Mouse (Mus musculus) MEL (cell line): Measurements from ENCODE around the gene Vps29. TPM values are rescaled to one million over a fixed set of nuclear protein-coding genes. Genes with fewer than 3 reads are reported as not detected.

ENCODE experiments used
- DNase-seq: peaks from one replicate; pipeline ENCODE4 v3.0.0; 2011; ENCODE audit warnings: low read depth, low spot score
- H3K27ac ChIP-seq: 2 replicates; pipeline ENCODE4 v1.5.1; 2012; ENCODE audit warnings: low read depth, mild to moderate bottlenecking, control low read depth, low read length, moderate library complexity; ENCODE audit not compliant: control insufficient read depth
- H3K27me3 ChIP-seq, 2 experiments: fragments of 150-350 bp in 1 of 2; sonication (generic) in 1 of 2; 2 replicates each; pipeline ENCODE4 v1.6.1; 2012; ENCODE audit warnings: low read length in 2 of 2, mild to moderate bottlenecking in 2 of 2, improper control_type of control experiment in 1 of 2, moderate library complexity in 1 of 2; ENCODE audit not compliant: insufficient read depth in 2 of 2, control insufficient read depth in 1 of 2
- H3K36me3 ChIP-seq, 2 experiments: 2 replicates each; pipeline ENCODE4 v1.6.1; 2012 to 2014; ENCODE audit warnings: low read length in 2 of 2, improper control_type of control experiment in 1 of 2, inconsistent platforms in 1 of 2, mild to moderate bottlenecking in 1 of 2; ENCODE audit not compliant: insufficient read depth in 2 of 2, control insufficient read depth in 1 of 2
- H3K4me1 ChIP-seq, 2 experiments: fragments of 150-350 bp in 1 of 2; sonication (generic) in 1 of 2; 2 replicates each; pipeline ENCODE4 v1.6.1; 2012; ENCODE audit warnings: low read length in 2 of 2, improper control_type of control experiment in 1 of 2, mild to moderate bottlenecking in 1 of 2; ENCODE audit not compliant: insufficient read depth in 2 of 2, control insufficient read depth in 1 of 2
- H3K4me3 ChIP-seq, 2 experiments: fragments of 150-350 bp in 1 of 2; sonication (generic) in 1 of 2; 2 replicates each; pipeline ENCODE4 v1.5.1; 2012; ENCODE audit warnings: low read depth in 2 of 2, low read length in 2 of 2, mild to moderate bottlenecking in 2 of 2, moderate library complexity in 2 of 2, control low read depth in 1 of 2, improper control_type of control experiment in 1 of 2; ENCODE audit not compliant: control insufficient read depth in 1 of 2, insufficient read depth in 1 of 2
- H3K79me2 ChIP-seq: 2 replicates; pipeline ENCODE4 v1.6.1; 2012; ENCODE audit warnings: mild to moderate bottlenecking, low read length, moderate library complexity; ENCODE audit not compliant: control insufficient read depth, poor library complexity, insufficient read depth
- H3K9ac ChIP-seq: 2 replicates; pipeline ENCODE4 v1.6.1; 2012; ENCODE audit warnings: low read depth, mild to moderate bottlenecking, control low read depth, low read length, moderate library complexity; ENCODE audit not compliant: control insufficient read depth, poor library complexity, severe bottlenecking
- H3K9me3 ChIP-seq: fragments of 150-350 bp; sonication (generic); replicated peaks from 2 replicates; pipeline ENCODE4 v1.6.1; 2012; ENCODE audit warnings: mild to moderate bottlenecking, low read length, improper control_type of control experiment, moderate library complexity; ENCODE audit not compliant: insufficient read depth
- CHD1 ChIP-seq: IDR thresholded peaks from 2 replicates; pipeline ENCODE4 v1.6.1; 2012; ENCODE audit warnings: low read depth, mild to moderate bottlenecking, inconsistent platforms, low read length, improper control_type of control experiment
- CTCF ChIP-seq, 3 experiments: IDR thresholded peaks in 2 of 3; conservative IDR thresholded peaks in 1 of 3; 2 replicates each; pipeline ENCODE4 v1.5.1; 2011 to 2012; ENCODE audit warnings: low read length in 3 of 3, low read depth in 2 of 3, mild to moderate bottlenecking in 2 of 3, improper control_type of control experiment in 1 of 3, inconsistent platforms in 1 of 3, mixed read lengths in 1 of 3, moderate library complexity in 1 of 3; ENCODE audit not compliant: control insufficient read depth in 1 of 3, insufficient read depth in 1 of 3, poor library complexity in 1 of 3, severe bottlenecking in 1 of 3
- ELF1 ChIP-seq: IDR thresholded peaks from 2 replicates; pipeline ENCODE4 v1.6.1; 2014; ENCODE audit warnings: low read depth, mild to moderate bottlenecking, inconsistent platforms, low read length, improper control_type of control experiment, moderate library complexity
- MAX ChIP-seq: IDR thresholded peaks from 2 replicates; pipeline ENCODE4 v1.6.1; 2011; ENCODE audit warnings: low read length, improper control_type of control experiment
- MAZ ChIP-seq: IDR thresholded peaks from 2 replicates; pipeline ENCODE4 v1.6.1; 2012; ENCODE audit warnings: low read depth, mild to moderate bottlenecking, inconsistent platforms, low read length, improper control_type of control experiment
- MEF2A ChIP-seq: IDR thresholded peaks from 2 replicates; pipeline ENCODE4 v1.6.1; 2014; ENCODE audit warnings: low read depth, mild to moderate bottlenecking, inconsistent platforms, low read length, improper control_type of control experiment; ENCODE audit not compliant: poor library complexity, insufficient replicate concordance, severe bottlenecking; ENCODE audit errors: extremely low read depth
- MYB ChIP-seq: IDR thresholded peaks from 2 replicates; pipeline ENCODE4 v1.6.1; 2011; ENCODE audit warnings: mild to moderate bottlenecking, low read depth, low read length, improper control_type of control experiment
- MYC ChIP-seq: IDR thresholded peaks from 2 replicates; pipeline ENCODE4 v1.6.1; 2011; ENCODE audit warnings: low read depth, mild to moderate bottlenecking, low read length, improper control_type of control experiment, moderate library complexity
- POLR2A ChIP-seq, 2 experiments: IDR thresholded peaks; 2 replicates each; pipeline ENCODE4 v1.6.1; 2011 to 2012; ENCODE audit warnings: low read length in 2 of 2, mild to moderate bottlenecking in 2 of 2, control low read depth in 1 of 2, improper control_type of control experiment in 1 of 2, low read depth in 1 of 2, moderate library complexity in 1 of 2; ENCODE audit not compliant: control insufficient read depth in 1 of 2, insufficient read depth in 1 of 2, poor library complexity in 1 of 2
- POLR2AphosphoS2 ChIP-seq: IDR thresholded peaks from 2 replicates; pipeline ENCODE4 v1.6.1; 2011; ENCODE audit warnings: low read length, improper control_type of control experiment
- RAD21 ChIP-seq: IDR thresholded peaks from 2 replicates; pipeline ENCODE4 v1.6.1; 2011; ENCODE audit warnings: mild to moderate bottlenecking, low read depth, low read length, improper control_type of control experiment
- RCOR1 ChIP-seq: IDR thresholded peaks from 2 replicates; pipeline ENCODE4 v1.6.1; 2012; ENCODE audit warnings: low read depth, mild to moderate bottlenecking, inconsistent platforms, low read length, improper control_type of control experiment
- SIN3A ChIP-seq: IDR thresholded peaks from 2 replicates; pipeline ENCODE4 v1.6.1; 2012; ENCODE audit warnings: low read length, improper control_type of control experiment, inconsistent platforms
- SMC3 ChIP-seq: IDR thresholded peaks from 2 replicates; pipeline ENCODE4 v1.6.1; 2011; ENCODE audit warnings: low read depth, low read length, improper control_type of control experiment
- TBP ChIP-seq: IDR thresholded peaks from 2 replicates; pipeline ENCODE4 v1.8.0; 2011; ENCODE audit warnings: low read depth, low read length, improper control_type of control experiment
- USF1 ChIP-seq: IDR thresholded peaks from 2 replicates; pipeline ENCODE4 v1.6.1; 2014; ENCODE audit warnings: low read depth, mild to moderate bottlenecking, inconsistent platforms, low read length, improper control_type of control experiment, moderate library complexity
- USF2 ChIP-seq, 2 experiments: IDR thresholded peaks; 2 replicates each; pipeline ENCODE4 v1.6.1; 2011 to 2012; ENCODE audit warnings: improper control_type of control experiment in 2 of 2, low read length in 2 of 2, borderline replicate concordance in 1 of 2, inconsistent platforms in 1 of 2, low read depth in 1 of 2, mild to moderate bottlenecking in 1 of 2; ENCODE audit not compliant: insufficient read depth in 1 of 2
- ZC3H11A ChIP-seq: IDR thresholded peaks from 2 replicates; pipeline ENCODE4 v1.6.1; 2012; ENCODE audit warnings: low read depth, mild to moderate bottlenecking, inconsistent platforms, low read length, improper control_type of control experiment
- ZMIZ1 ChIP-seq: IDR thresholded peaks from 2 replicates; pipeline ENCODE4 v1.6.1; 2012; ENCODE audit warnings: low read depth, mild to moderate bottlenecking, inconsistent platforms, low read length, improper control_type of control experiment, moderate library complexity
- polyA plus RNA-seq, 2 experiments: library from polyadenylated mRNA; stranded (reverse) in 1 of 2; unstranded in 1 of 2; fragments of >175 nt in 1 of 2; fragments of >200 nt in 1 of 2; gene quantifications; 2 replicates each; pipeline versions ENCODE4 v1.2.1 to v1.2.4; 2012; ENCODE audit warnings: low replicate concordance in 2 of 2, low read depth in 1 of 2; ENCODE audit not compliant: insufficient read length in 2 of 2, insufficient read depth in 1 of 2, missing spikeins in 1 of 2
- total RNA-seq: library from RNA; depleted of rRNA; stranded (reverse); fragments of 300-350 nt; gene quantifications from 2 replicates; pipeline ENCODE4 v1.2.3, GENCODE M21; 2012

Gene Vps29
- total and polyA plus RNA-seq, 3 experiments = 92.1 to 424 (median 101) TPM

GRCm38 (mm10) chr5:122401303-122401640 lies 47.1 kb downstream of the Vps29 start:
- H3K4me3 ChIP-seq = no peak overlapping the region
- DNase-seq = peak; percentile 50
- H3K9me3 ChIP-seq = no peaks in the 10 kb centered on the region
- peaks cover 0 to 19% of the 10 kb centered on the region in 2 experiments; a peak in 2 of 4 replicates for H3K36me3 ChIP-seq
- TF ChIP-seq USF1 = no peak
- TF ChIP-seq POLR2A (IDR thresholded peaks at IDR 0.05; ENCODE audit: control insufficient read depth in 1 of 2, insufficient read depth in 1 of 2, low read depth in 1 of 2, low read length in 2 of 2, poor library complexity in 1 of 2) = 0 out of 4 replicates have a peak, but pooled peaks of 1 of the 2 experiments have one; percentile 23
- peak; percentile 82 to 94 (median 94) for TF ChIP-seq CTCF (IDR thresholded peaks at IDR 0.05 in 2 of 3, conservative IDR thresholded peaks at IDR 0.05 in 1 of 3; ENCODE audit: control insufficient read depth in 1 of 3, insufficient read depth in 1 of 3, low read depth in 2 of 3, low read length in 3 of 3, poor library complexity in 1 of 3, severe bottlenecking in 1 of 3)
- TF ChIP-seq SIN3A = 0 out of 2 replicates have a peak, but pooled peaks have one; percentile 18
- TF ChIP-seq SMC3 = peak; percentile 64
- no peak for TF ChIP-seq USF2 (IDR thresholded peaks at IDR 0.05; ENCODE audit: borderline replicate concordance in 1 of 2, insufficient read depth in 1 of 2, low read depth in 1 of 2, low read length in 2 of 2)
- TF ChIP-seq ZMIZ1 = no peak
- TF ChIP-seq ELF1 = no peak
- TF ChIP-seq POLR2AphosphoS2 = no peak
- TF ChIP-seq CHD1 = no peak
- TF ChIP-seq RAD21 = peak; percentile 63
- no peaks in the 10 kb centered on the region for H3K4me1 ChIP-seq
- H3K27ac ChIP-seq = no peak overlapping the region
- no peaks in the 10 kb centered on the region for H3K27me3 ChIP-seq
- no peak overlapping the region for H3K9ac ChIP-seq
- H3K79me2 ChIP-seq = peaks cover 11% of the 10 kb centered on the region

- Histone ChIP-seq H3K4me1 (no peaks in the 10 kb centered on the region), H3K9me3 (no peaks in the 10 kb centered on the region), H3K79me2 (peaks cover 7% of the 10 kb centered on the region), H3K4me3 (no peak overlapping the region), H3K27ac (no peak overlapping the region), H3K9ac (no peak overlapping the region), H3K27me3 (no peaks in the 10 kb centered on the region), H3K36me3 (peaks cover 0 to 20% of the 10 kb centered on the region in 2 experiments; a peak in 2 of 4 replicates)
- no peak for DNase-seq
- no peak for TF ChIP-seq MAZ
- TF ChIP-seq MEF2A = no peak
- TF ChIP-seq MYB = no peak
- TF ChIP-seq MYC = no peak
- TF ChIP-seq TBP = no peak
- no peak for TF ChIP-seq MAX
- TF ChIP-seq ZC3H11A = no peak
- no peak for TF ChIP-seq RCOR1
Measured at GRCm38 (mm10) chr5:122402160-122402559, 48.0 kb downstream of the Vps29 start.
